Mouse (Mus musculus): ENCODE results near the gene Ahsg.

- TF ChIP-seq CTCF (IDR thresholded peaks at IDR 0.05; ENCODE audit: low read depth, low read length) (no peak), EP300 (IDR thresholded peaks at IDR 0.05; ENCODE audit: insufficient read depth, low read depth, low read length) (no peak)
Measured at GRCm38 (mm10) chr16:22877660-22878390, 13.3 kb upstream of the Ahsg start.

All from ES-Bruce4 (cell line).